Mouse (Mus musculus) gonadal fat pad, adult 2 months (tissue): Measurements from ENCODE around the gene Tnfrsf11a. TPM values are rescaled to one million over a fixed set of nuclear protein-coding genes. Genes with fewer than 3 reads are reported as not detected.
"Not testable (repeated sequence)": the region's sequence is repeated elsewhere in the genome, so short reads cannot be mapped to it uniquely, and the experiment has no call there.

ENCODE experiments used
- DNase-seq: peaks from one replicate; pipeline ENCODE4 v3.0.0-alpha.2; 2012; ENCODE audit warnings: low read depth
- polyA plus RNA-seq: library from polyadenylated mRNA; depleted of rRNA; stranded (reverse); fragments of >200 nt; gene quantifications from 2 replicates; pipeline ENCODE4 v1.2.3, GENCODE M21; 2012; rRNA removed

Tnfrsf11a gene
- polyA plus RNA-seq, result 2.6 and 3.9 TPM in 2 replicates

GRCm38 (mm10) chr1:105780457-105781364, at the start of gene Tnfrsf11a:
TSS of gene Tnfrsf11a (plus strand) at chr1:105780718.
- DNase-seq, result no peak

- DNase-seq, result no peak
These were observed 45.2 kb upstream of the Tnfrsf11a start for GRCm38 (mm10) chr1:105735318-105735717.

GRCm38 (mm10) chr1:105738334-105738733, 42.2 kb upstream of the Tnfrsf11a start:
- DNase-seq, result no peak

- DNase-seq, result no peak
These were observed 41.0 kb upstream of the Tnfrsf11a start for GRCm38 (mm10) chr1:105739493-105739892.

- no peak for DNase-seq
These were observed 38.0 kb upstream of the Tnfrsf11a start for GRCm38 (mm10) chr1:105742481-105742880.

DNA sequence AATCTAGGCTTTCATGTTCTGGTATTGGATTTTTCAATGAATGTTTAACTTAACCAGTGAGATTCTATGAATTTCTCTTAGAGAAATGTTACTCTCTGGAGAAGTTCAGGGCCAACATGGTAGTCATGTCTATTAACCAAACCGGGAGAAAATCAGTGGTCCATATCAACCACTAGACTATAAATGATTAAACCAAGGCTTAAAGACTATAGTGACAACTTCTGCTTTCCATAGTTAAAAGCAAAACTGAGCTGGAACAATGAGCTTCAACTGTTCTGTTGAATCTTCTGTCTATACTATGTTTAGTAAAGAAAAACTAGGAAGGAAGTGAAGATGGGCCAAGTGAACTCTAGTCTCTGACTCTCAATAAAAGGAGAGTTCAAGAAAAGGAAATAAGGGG, 34.1 kb upstream of the Tnfrsf11a start:
- DNase-seq, result no peak

DNA sequence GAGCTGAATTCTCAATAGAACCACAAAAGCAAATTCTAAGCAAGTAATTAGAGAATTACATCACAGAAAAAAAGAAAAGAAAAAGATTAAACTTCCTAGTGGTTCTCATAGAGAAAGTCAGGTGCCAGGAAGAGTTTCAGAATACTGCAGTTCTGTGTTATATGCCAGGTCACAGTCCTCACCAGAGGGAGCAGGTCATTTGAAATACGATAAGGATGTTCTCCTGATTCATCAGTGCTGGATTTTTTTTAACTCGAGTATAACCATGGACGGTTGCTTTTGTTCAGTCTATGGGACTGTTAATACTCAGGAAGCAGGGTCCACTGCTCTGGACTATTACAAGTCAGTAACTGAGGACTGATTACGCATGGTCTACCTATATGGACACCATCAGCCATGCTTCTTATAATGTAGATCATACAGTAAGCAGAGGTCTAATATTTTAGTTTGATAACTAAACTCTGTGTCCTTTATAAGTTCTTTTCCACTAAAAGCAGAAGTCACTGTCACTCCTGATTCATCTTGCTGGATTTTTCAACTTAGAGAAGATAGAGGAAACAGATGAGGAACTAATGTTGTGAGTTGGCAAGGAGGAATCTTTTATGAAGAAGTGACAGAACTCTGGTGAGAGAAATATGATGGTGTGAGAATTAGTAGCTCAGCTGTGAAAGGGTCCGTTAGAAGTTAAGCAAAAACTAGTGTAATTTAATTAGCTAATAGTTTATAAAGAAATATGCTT, 33.5 kb upstream of the Tnfrsf11a start:
- DNase-seq, result no peak

- no peak for DNase-seq
These were observed 32.3 kb upstream of the Tnfrsf11a start for GRCm38 (mm10) chr1:105748091-105748799.

DNA sequence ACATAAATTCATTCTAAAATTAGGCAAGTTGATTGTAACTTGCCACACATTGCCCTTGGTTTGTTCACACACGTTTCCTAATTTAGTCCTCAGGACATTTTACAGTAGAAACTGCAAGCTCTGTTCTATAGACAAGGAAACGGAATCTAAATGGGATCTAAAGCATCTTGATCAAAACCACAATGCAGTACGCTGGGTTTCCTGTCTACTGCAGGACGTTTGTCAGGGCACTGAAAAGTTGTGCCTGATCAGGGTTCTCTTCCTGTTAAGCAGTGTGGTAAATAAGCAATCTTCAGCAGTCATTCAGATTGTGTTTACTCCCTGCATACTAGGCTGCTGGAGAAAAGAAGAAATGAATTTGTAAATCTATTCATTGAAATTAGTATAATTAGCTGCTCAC, 28.3 kb upstream of the Tnfrsf11a start:
- no peak for DNase-seq

DNA sequence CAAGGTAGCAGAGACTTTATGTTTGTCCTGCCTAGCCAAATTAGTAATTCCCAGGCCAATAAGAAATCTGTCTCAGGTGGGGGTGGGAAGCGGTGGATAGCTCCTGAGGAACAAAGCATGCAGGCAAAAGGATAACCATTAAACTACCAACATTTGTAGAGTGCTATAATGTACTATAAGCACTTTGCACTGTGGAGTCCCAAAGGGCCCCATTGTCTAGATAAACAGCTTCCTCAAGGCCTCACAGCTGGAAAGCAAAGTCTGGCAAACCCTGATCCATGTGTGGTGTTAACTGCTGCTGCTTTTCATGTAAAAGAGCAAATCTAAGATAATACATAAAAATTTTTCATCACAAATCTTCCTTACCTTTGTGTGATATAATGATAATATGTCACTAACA, 27.6 kb upstream of the Tnfrsf11a start:
- no peak for DNase-seq

DNA sequence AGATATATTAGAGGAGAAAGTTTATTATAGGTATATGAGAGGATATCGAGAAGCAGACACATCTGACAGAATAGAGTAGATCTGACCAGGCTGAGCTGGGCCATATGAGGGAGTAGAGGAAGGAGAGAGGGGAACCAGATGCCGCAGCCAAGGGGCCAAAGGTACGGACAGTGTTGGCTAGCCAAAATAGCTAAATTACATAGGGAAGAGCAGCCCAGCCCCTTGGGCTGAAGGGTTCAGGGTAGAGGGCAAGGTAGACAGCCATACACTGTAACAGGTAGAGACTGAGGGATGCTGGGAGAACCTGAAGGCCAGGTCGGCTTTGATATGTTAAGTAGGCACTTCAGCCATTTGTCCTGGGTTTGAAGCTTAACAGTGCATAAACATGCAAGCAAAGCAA, 21.7 kb upstream of the Tnfrsf11a start:
- no peak for DNase-seq

DNA sequence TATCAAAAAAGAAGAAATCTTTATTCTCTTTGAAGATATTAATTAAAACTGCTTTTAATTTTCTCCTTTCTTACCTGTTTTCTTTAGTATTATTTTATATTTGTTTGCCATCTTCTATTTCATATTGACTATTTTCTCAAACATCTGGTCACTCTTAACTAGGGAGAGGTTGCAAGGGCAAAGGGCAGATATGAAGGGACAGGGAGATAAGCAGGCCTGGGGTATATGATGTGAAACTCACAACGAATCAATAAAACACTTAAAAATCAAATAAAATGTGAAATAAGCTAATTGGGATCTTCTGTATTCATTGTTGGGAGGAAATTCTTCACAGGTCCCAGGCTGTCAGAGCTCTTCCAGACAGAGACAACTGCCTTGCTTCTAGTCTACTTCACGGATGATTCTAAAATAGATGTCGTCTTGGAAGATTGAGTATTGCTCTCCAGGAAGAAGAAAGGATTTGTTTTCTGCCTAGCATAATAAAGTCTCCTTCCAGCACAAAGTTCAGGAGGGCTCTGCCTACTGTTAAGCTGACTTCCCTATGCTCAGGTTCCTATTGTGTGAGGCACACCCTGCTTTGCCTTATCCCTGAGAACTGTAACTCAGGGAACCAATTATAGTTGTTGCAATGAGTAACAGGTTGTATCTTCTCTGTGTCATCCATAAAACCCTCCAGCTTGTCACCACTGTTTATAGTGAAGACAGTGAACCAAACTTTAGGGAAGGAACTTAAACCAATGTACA, 20.9 kb upstream of the Tnfrsf11a start:
- DNase-seq, result no peak

GRCm38 (mm10) chr1:105765586-105765985, 14.9 kb upstream of the Tnfrsf11a start:
- no peak for DNase-seq

DNA sequence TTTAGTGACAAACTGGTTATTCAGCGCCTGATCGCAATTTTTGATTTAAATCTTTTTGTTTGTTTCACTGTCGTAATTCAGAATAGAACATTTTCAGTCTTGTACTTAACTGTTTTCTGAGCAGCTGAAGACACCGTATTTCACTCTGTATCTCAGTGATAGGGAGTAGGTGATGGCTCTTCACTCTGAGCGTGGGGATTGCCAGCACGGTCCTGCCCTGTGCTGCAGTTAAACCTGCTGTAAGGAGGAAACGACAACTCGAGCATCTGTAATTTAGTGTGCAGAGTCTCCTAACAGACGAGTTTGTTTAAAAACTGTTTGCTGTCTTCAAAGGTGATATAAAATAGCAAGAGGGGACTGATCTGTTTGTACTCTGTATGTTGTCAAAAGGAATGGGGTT, 14.4 kb upstream of the Tnfrsf11a start:
- DNase-seq, result not testable (repeated sequence)

DNA sequence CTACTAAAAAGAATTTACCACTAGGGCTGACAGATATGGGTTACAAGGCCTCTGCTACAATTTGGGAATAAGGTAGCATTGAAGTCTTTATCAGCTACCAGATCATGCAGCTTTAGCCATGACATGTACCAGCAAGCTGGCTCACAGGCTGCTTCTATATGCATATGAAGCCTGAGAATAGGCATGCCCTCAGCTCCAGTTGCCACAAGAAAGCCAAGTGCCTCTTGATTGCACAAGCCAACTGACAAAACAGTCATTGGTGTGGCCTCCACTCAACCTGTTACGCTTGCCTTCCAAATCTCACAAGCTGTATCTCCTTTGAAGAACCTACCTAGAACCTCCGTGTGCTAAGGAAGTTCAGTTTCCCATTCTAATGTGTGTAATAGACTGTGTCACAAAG, 12.1 kb upstream of the Tnfrsf11a start:
- peak; percentile 75 for DNase-seq

- no peak for DNase-seq
These were observed 9.8 kb upstream of the Tnfrsf11a start for GRCm38 (mm10) chr1:105770685-105771084.

- no peak for DNase-seq
These were observed 4.1 kb upstream of the Tnfrsf11a start for GRCm38 (mm10) chr1:105776426-105776825.

- DNase-seq, result no peak
These were observed 450 bp upstream of the Tnfrsf11a start for GRCm38 (mm10) chr1:105780079-105780456.

DNA sequence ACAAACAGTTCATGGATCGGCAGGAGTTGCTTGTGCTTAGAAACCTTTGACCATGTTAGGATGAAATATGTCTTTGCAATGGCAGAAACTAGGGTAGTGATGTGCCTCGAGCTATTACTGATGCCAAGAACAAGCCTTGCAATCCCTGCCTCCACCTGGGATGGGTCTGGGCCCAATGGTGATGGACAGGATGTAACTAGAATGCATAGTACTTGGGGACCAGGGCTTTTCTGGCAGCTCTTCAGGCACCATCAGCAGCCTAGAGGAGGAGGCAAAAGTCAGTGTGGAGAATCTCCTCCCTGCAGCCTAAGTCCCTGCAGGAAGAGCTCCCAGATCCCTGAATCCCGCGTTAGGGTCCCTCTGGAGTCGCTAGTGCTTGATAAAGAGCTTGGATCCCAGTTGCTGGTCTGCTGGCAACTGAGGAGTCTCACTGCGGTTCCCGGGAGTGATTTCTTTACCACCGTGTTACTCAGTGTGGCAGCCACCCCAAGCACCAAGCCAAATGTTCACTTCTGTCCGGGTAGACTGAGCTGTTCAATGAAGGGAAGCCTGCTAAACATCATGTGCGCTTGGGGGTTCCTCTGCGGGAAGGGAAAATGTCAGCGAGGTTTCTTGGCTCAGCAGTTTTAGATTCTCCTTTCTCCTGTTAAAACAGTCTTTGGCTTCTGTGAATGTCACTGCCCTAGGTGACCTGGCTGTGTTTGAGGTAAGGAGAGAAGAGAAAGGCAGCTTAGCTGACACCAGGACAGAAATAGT, 1.1 kb downstream of the Tnfrsf11a start:
- DNase-seq, result no peak

DNA sequence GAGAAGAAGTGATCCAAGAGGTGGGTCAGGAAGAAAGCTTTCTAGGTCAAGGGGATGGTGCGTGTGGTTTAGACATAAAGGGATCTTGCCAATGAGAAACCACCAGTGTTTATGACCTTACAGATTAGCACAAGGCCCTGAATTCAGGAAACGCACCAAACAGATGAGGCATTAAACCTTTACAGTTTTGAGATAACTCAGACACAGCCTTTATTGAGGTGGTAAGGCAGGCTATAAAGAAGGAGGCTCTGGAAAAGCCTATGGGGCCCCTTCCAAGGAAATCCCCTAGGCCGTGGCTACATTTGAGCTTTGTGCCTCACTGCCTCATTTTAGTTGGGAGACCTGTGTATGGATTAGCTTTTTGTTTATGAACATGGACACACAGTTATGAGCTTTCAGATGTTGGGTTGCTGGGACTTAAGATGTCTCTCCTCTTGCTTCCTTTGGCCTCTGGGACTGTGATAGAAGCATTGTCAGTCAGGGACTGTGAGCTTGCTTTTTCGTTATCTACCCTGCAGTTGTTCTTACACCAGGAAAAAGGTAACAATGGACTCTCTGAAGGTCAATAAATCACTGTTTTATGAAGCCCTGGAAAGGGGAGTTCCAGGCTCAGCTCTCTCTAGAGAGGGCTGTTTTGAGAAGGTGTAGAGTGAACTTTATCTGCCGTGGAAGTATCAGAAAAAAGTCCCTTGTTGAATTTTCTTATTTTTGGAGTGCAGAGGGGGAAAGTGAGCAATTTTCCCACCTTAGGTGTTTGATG, 3.9 kb downstream of the Tnfrsf11a start:
- no peak for DNase-seq
